Mouse (Mus musculus) right cerebral cortex, postnatal 25 days (tissue): ENCODE measurements around the gene Fam183b.

Experiments
- DNase-seq: peaks from one replicate; pipeline ENCODE4 v3.0.0; 2022

The Fam183b gene

DNA sequence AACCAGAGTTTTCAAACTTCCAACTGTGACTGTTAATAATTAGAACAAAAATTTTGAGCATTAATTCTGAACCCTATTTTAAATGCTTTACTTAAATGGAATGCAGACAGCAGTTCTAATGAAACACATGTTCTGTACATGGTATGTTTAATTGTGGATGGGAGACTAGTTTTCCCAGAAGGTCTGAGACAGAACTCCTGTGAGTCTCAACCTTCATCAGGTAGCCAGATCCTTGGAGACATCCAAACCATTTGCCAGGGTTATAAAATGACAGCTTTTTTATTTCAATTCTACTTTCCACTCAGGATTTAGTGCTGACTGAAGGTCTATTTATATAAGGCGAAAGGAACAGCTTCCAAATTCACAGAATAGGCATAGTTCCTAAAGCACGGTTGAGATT lies 49.3 kb downstream of the Fam183b start, which contains the start of gene Olfr316:
Gene Olfr316, plus strand, starts transcription at position 301 of the 400 bp plus-strand sequence.
- no peak for DNase-seq

DNA sequence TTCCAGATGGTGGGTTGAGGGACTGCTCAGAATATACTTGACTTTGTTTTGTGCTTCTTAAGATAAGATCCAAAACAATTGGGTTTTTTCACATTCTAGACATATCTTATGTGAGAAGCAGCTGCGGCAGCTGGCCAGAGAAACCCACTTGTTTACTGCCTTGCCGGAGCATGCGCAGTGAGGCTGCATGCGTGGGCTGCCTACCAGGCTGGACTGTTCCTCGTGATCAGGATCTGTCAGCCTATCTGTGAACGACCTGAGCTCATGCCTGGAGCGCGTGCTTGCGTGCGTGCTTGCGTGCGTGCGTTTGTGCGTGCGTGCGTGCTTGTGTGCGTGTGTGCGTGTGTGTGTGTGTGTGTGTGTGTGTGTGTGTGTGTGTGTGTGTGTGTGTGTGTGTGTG lies 50.7 kb downstream of the Fam183b start:
- DNase-seq, result peak; percentile 47
